Mouse (Mus musculus): ENCODE data around the gene Tmem88. TPM values are rescaled to one million over a fixed set of nuclear protein-coding genes. Genes with fewer than 3 reads are reported as not detected.

Tmem88 gene
- total RNA-seq, 2 experiments from 2014 or later, result 2.5 TPM

- DNase-seq (ENCODE audit: extremely low spot score in 1 of 2, low spot score in 1 of 2), result no peak
Observed at GRCm38 (mm10) chr11:69388680-69389079, 9.4 kb downstream of the Tmem88 start.

DNA sequence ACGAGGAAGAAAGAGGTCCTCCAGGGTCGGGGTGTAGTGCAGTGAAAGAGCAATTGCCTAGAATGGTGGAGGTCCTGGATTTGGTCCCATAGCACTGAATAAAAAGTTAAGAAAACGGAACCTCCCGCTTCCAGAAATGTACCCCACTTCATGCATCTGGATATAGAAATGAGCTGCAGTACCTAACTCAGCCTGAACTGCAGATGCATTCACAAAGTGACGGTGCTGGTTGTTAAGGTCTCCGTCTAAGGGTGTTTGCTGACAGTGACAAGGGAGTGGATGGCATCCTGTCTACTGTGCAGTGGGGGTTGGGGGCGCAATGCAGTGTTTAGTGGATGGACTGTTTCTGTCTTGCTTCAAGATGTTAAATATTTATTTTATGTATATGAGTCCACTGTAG lies 11.3 kb downstream of the Tmem88 start:
- DNase-seq (ENCODE audit: extremely low spot score in 1 of 2, low spot score in 1 of 2), result no peak

- DNase-seq (ENCODE audit: extremely low spot score in 1 of 2, low spot score in 1 of 2), result no peak
Observed at GRCm38 (mm10) chr11:69384979-69385378, 13.1 kb downstream of the Tmem88 start.

- DNase-seq (ENCODE audit: extremely low spot score in 1 of 2, low spot score in 1 of 2), result no peak
Observed at GRCm38 (mm10) chr11:69382478-69383105, 15.4 kb downstream of the Tmem88 start.

DNA sequence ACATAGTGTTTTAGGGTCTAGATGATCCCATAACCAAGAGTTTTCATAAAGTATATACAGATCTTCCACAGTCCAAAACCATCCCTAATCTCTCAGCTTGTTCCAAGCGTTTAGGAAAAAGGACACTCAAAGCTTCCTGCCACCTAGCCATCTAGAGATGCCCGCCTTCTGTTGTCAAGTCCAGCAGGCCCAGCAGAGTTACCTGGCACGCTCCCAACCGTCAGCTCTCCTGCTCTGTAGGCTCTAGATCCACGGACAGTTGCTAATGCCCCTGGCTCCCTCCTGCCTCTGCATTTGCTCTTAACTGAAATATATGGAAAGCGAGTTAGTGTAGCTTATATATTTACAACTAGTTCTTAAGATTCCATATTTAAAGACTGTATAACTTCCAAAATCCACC lies 16.7 kb downstream of the Tmem88 start:
- no peak for DNase-seq (ENCODE audit: extremely low spot score in 1 of 2, low spot score in 1 of 2)

DNA sequence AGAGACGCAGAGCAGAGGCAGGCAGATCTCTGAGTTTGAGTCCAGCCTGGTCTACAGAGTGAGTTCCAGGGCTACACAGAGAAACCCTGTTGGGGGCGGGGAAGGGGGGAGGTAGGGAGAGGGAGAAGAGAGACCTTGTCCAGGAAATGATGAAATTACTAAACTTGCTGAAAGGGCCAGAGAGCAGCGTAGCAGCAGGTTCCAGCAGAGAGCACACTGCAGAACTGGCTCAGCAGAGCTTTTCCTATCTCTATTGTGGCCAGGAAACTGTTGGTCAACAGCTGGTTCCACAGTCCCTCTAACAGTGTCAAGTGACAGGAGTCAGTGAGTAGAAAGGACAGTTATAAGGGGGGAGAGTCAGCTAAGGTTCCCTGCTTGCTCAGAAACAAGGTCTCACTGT lies 18.4 kb downstream of the Tmem88 start:
- DNase-seq (ENCODE audit: extremely low spot score in 1 of 2, low spot score in 1 of 2), result no peak

GRCm38 (mm10) chr11:69377766-69378165 lies 20.3 kb downstream of the Tmem88 start:
- DNase-seq (ENCODE audit: extremely low spot score in 1 of 2, low spot score in 1 of 2), result no peak

DNA sequence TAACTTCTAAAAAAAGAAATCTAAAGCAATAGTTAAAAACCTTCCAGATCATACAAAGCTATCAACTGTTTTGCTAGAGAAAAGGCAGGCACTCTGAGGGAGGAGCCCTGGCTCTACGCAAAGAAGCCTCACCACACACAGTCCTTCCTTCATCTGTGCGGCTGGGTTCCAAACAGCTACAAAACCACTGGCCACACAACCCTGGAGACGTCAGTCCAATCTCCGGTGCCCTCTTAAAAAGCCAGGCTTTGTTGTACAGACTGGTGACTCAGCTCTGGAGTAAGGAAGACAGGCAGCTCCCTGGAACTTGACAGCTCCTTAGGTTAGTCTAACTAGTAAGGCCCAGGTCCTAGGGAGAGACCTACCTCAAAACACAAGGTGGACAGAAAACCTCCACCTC lies 22.4 kb downstream of the Tmem88 start:
- no peak for DNase-seq (ENCODE audit: extremely low spot score in 1 of 2, low spot score in 1 of 2)

DNA sequence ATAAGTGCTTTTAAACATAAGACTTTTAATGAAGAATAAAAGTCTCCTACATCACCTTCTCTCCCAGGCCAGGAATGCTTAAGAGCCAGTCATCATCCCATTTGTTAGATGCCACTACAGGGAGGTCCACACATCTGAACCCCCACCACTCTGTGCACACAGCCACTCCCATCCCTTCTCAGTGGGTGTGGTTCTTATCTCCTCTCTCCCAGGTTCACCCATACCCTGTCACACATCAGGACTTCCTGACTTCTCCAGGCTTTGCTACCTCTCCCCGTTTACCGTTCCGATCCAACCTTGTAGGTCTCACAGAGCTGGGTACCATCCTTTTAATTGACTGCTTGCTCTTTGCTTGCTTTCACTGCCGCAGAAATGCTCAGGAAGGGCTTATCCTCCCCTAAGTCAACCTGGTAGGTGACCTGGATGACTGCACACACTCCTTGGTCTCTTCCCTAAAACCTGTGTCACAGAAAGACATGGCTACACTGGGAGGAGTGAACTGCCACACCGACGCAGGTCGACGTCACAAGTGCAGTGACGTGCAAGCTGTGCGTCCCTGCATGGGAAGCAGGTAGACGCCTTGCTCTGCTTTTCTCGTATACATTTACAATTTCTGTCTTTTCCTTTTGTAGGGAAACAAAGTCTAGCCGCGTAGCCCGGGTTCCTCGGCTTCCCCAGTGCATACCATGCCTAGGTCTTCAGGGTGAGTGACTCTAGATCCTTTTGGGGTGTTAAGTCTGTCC lies 24.6 kb downstream of the Tmem88 start:
- DNase-seq (ENCODE audit: extremely low spot score in 1 of 2, low spot score in 1 of 2), result no peak

DNA sequence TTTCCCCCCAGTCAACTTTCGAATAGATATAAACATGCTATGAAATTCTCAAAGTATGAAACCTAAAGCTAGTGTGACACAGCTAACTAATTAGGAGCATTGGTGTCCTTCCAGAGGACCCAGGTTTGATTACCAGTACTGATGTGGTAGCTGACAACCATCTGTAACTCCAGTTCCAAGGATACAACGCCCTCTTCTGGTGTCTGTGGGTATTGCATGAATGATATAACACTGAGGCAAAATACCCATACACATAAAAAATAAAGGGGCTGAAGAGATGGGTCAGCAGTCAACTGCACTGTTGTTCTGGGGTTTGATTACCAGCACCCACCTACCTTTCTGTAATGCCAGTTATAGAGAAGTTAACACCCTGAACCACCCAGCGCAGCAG lies 25.3 kb downstream of the Tmem88 start:
- DNase-seq (ENCODE audit: extremely low spot score in 1 of 2, low spot score in 1 of 2), result no peak

- DNase-seq (ENCODE audit: extremely low spot score in 1 of 2, low spot score in 1 of 2), result peak; percentile 61 to 73
Observed at GRCm38 (mm10) chr11:69372056-69372779, 25.8 kb downstream of the Tmem88 start.

DNA sequence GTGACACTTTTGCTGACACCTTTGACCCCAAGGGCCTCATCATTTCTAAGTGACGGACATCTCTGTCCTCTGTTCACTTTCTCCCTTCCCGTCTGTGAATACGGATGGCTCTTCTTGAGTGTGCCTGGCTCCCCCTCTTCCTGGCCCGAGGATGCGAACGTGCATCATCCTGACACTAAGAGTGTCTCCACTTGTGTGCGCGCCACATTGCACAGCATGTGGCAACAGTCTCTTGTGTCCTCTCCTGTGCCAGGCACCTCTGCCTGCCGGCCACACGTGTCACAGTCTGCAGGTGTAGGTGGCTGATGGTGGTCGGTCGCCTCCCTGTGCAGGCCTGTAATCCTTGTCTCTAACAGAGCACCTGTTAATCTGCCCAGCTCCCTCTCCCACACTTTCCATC lies 26.4 kb downstream of the Tmem88 start:
- DNase-seq (ENCODE audit: extremely low spot score in 1 of 2, low spot score in 1 of 2), result no peak

GRCm38 (mm10) chr11:69370817-69371215 lies 27.2 kb downstream of the Tmem88 start:
- no peak for DNase-seq (ENCODE audit: extremely low spot score in 1 of 2, low spot score in 1 of 2)

GRCm38 (mm10) chr11:69369990-69370816 lies 27.8 kb downstream of the Tmem88 start:
- DNase-seq (ENCODE audit: extremely low spot score in 1 of 2, low spot score in 1 of 2), result no peak

DNA sequence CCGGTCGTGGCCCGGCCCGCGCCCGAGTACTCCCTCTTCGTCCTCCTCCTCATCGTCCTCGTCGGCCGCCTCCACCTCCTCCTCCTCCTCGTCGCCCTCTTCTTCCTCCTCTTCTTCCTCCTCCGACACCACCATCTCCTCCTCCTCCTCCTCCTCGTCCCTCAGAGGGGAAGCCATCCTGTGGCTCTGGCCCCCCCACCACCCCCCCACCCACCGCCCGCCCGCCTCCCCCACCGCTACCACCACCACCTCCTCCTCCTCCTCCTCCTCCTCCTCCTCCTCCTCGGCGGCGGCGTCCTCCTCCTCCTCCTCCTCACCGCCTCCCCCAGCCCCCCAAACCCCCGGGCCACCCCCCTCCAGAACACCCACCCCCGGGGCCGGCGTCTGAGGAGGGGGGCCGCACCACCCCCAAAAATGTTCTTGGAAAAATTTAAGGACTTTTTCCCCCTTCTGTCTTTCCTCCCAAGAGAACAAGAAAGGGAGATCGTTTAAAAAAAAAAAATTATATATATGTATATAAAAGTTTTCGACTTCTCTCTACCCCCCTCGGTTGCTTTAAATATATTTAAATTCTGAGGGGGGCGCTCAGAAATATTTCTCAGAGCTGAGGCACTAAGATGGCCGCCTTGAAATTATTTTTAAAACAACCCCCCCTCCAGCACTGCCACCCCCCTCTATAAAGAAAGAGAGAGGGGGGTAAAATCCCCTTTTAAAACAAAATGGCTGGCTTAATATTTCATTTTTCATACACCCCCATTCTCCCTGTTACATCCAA lies 28.6 kb downstream of the Tmem88 start, which contains the start of gene Chd3:
Gene Chd3 (minus strand): TSS at position 192 of the 775 bp plus-strand sequence.
- DNase-seq (ENCODE audit: extremely low spot score in 1 of 2, low spot score in 1 of 2), result no peak

- peak in 1 of 2 experiments; percentile 39 for DNase-seq (ENCODE audit: extremely low spot score in 1 of 2, low spot score in 1 of 2)
Observed at GRCm38 (mm10) chr11:69368356-69369214, 29.4 kb downstream of the Tmem88 start.

DNA sequence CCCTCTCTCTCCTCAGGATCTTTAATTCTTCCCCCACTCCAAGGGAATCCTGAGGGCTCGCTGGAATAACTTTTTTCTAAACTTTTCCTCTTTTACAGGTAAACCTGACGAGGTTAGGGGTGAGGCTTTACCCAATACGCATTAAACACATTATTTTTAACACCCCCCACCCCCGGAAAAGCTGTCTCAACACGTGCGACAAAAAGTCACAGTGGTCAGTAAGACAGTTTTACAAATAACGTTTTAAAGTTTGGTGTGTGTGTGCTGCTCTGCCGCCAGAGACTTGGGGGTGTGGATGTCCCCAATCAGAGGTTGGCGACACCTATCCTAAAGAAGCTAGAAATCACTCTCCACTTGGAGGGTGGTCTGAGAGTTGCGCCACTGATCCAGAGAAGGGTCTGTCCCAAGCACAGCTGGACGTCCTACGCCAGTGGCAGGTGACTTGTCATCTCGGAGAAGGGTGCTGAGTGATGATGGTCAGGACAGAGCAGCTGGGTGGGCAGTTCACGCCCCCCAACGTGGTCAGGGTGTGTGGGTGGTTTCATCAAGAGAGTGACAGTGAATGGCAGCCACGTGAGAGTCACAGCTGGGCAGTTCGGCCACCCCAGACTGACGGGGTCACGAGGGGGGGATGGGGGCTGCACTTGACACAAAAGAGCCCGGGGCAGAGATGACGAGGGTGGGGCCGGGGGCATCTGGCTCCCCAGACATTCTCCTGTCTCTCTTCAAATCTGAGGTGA lies 30.2 kb downstream of the Tmem88 start:
- no peak for DNase-seq (ENCODE audit: extremely low spot score in 1 of 2, low spot score in 1 of 2)
